Mouse (Mus musculus): ENCODE measurements at regions not wholly inside any gene's neighbourhood (a gene's known extent, or its start where the extent isn't known, plus 50 kb on each side); places are given as distances from the start of the nearest gene placed in this dataset.

GRCm38 (mm10) chr14:120137680-120138136 is 95.5 kb upstream of the Oxgr1 start:
- no peak for TF ChIP-seq POLR2A (IDR thresholded peaks at IDR 0.05; ENCODE audit: insufficient read length, low read depth)
- no peak for TF ChIP-seq E2F4 (IDR thresholded peaks at IDR 0.05; ENCODE audit: insufficient read depth)
- no peak for TF ChIP-seq MAX (IDR thresholded peaks at IDR 0.05; ENCODE audit: low read depth)
- TF ChIP-seq MYOG (IDR thresholded peaks at IDR 0.05; ENCODE audit: control insufficient read depth in 1 of 3, insufficient read depth in 1 of 3, insufficient read length in 2 of 3, low read depth in 2 of 3): no peak
- peak in 1 of 3 experiments; percentile 3 for TF ChIP-seq MYOD1 (IDR thresholded peaks at IDR 0.05; ENCODE audit: control insufficient read depth in 1 of 3, insufficient read length in 2 of 3, low read depth in 2 of 3)
- TF ChIP-seq USF1 (IDR thresholded peaks at IDR 0.05; ENCODE audit: low read depth): no peak
- no peak for TF ChIP-seq POLR2AphosphoS2 (IDR thresholded peaks at IDR 0.05; ENCODE audit: insufficient read length, low read depth)
- TF ChIP-seq CEBPB (IDR thresholded peaks at IDR 0.05; ENCODE audit: insufficient read depth, poor library complexity, severe bottlenecking): peak; percentile 82
- TF ChIP-seq TCF3 (IDR thresholded peaks at IDR 0.05; ENCODE audit: insufficient read length, low read depth): no peak
